Mouse (Mus musculus) macrophage (primary cell): Measurements from ENCODE around the gene Gm20489. TPM values are rescaled to one million over a fixed set of nuclear protein-coding genes. Genes with fewer than 3 reads are reported as not detected.
A peak's percentile ranks its signal among the peaks of the same experiment; 100 is the strongest.

Source experiments
- H3K27ac ChIP-seq: fragments of 350-480 bp; formaldehyde crosslinking; 2 replicates; pipeline ENCODE4 v1.9.0; 2021
- H3K36me3 ChIP-seq: fragments of 350-480 bp; formaldehyde crosslinking; 2 replicates; pipeline ENCODE4 v1.9.0; 2021; ENCODE audit errors: inconsistent target
- H3K4me3 ChIP-seq: fragments of 350-480 bp; formaldehyde crosslinking; 2 replicates; pipeline ENCODE4 v1.9.0; 2021; ENCODE audit errors: inconsistent target
- H3K79me2 ChIP-seq: fragments of 350-480 bp; formaldehyde crosslinking; 2 replicates; pipeline ENCODE4 v1.9.0; 2021; ENCODE audit errors: inconsistent target
- WGBS: methylation state at CpG from one replicate; pipeline ENCODE4 v1.1.7; 2026; ENCODE audit warnings: inconsistent platforms; ENCODE audit not compliant: missing documents; 5-methylcytosine and 5-hydroxymethylcytosine counted together
- polyA plus RNA-seq: library from polyadenylated mRNA; stranded (reverse); fragments of 250-400 nt; gene quantifications from 3 replicates; pipeline ENCODE4 v1.2.4, GENCODE M21; 2018; ENCODE audit warnings: inconsistent platforms

The Gm20489 gene
- polyA plus RNA-seq, 1 experiment from 2014 or later, result not detected

DNA sequence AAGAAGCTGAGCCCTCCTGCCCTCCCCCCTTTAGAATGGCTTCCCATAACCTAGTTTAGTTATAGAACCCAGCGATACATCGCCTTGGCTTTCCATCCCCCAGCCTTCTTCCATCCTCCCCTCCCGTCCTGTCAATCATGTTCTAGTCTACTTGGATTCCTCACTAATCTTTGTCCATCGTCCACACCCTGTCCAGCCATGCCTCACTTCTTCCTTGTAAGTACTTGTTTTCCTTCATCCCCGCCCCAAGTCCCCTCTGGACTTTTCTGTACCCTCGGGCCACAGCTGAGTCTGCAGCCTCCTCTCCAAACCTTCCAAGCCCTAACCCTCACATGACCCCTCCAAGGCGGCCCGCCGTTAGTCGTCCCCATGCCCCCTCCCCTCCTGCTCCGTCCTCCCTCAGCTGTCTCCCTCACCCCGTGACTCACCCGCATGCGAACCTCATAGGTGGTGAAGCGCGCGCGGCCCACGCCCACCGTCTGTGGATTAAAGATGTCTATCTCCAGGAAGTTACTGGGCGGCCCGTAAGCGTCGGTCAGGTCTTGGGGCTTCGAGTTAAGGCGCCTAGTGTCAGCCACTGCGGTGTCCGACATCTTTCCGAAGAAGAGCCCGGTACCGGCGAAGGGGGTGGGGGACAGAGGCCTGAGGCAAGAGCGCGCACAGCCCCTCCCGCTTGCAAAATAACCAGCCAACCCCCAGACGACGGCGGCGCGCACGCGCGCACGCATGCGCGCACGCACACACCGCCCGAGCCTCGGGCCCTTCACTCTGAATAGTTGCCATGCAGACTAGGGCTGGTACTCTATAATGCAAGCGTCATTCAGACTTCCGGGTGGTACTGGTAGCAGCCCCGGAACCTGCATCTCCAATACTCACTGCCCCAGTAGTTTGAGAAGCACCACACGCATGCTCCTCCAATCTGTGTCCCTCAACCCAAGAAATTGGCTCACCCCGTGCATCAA lies 46.7 kb downstream of the Gm20489 start, which contains the start of gene Snx12:
Gene Snx12, minus strand, starts transcription at position 730 of the 962 bp plus-strand sequence.
- Histone ChIP-seq H3K4me3 (peak within 1 kb of the TSS; percentile 59), H3K36me3 (no peaks in the 10 kb centered on the region), H3K79me2 (peaks cover 37% of the 10 kb centered on the region), H3K27ac (peak within 1 kb of the TSS; percentile 62)
- 26% methylated on average over 53 of the region's 55 CpGs for whole genome bisulfite sequencing

Other genes with a start within 250 kb of the Gm20489 start
- 0.04 TPM in 1 of 3 replicates, not detected in the others for gene Tex11, start 209.4 kb downstream of the Gm20489 start, polyA plus RNA-seq
- not detected in 3 replicates for gene Slc7a3, start 183.0 kb downstream of the Gm20489 start, polyA plus RNA-seq
- gene Snx12, start 46.5 kb downstream of the Gm20489 start, polyA plus RNA-seq, result 65.8 to 95.1 TPM (median 67.1 TPM) in 3 replicates
- gene Foxo4, start 14.5 kb downstream of the Gm20489 start, polyA plus RNA-seq, result 8.1 to 15.6 TPM (median 9.5 TPM) in 3 replicates
- gene Gm614, start 5.0 kb downstream of the Gm20489 start, polyA plus RNA-seq, result 0.23 TPM in 1 of 3 replicates, not detected in the others
- gene Il2rg, start 768 bp downstream of the Gm20489 start, polyA plus RNA-seq, result 107 to 237 TPM (median 204 TPM) in 3 replicates
- gene Med12, start 5.0 kb upstream of the Gm20489 start, polyA plus RNA-seq, result 35.4 to 43.8 TPM (median 41.3 TPM) in 3 replicates
- not detected in 3 replicates for gene Nlgn3, start 30.1 kb upstream of the Gm20489 start, polyA plus RNA-seq
- gene Gjb1, start 107.4 kb upstream of the Gm20489 start, polyA plus RNA-seq, result not detected in 3 replicates
- gene Zmym3, start 151.8 kb upstream of the Gm20489 start, polyA plus RNA-seq, result 11.5 to 20.5 TPM (median 15.3 TPM) in 3 replicates
- 169 to 225 TPM (median 178 TPM) in 3 replicates for gene Nono, start 160.3 kb upstream of the Gm20489 start, polyA plus RNA-seq
- gene Itgb1bp2, start 180.1 kb upstream of the Gm20489 start, polyA plus RNA-seq, result 0.35 TPM in 1 of 3 replicates, not detected in the others